Mouse (Mus musculus) ovary, adult 18-20 months (tissue): ENCODE data around the gene Arnt2.

Experiments used
- DNase-seq: peaks from one replicate; pipeline ENCODE4 v3.0.0; 2022; ENCODE audit warnings: low spot score, mixed read lengths

Gene Arnt2

GRCm38 (mm10) chr7:84286526-84287225 lies 123.3 kb downstream of the Arnt2 start:
- no peak for DNase-seq

GRCm38 (mm10) chr7:84285790-84286189 lies 124.2 kb downstream of the Arnt2 start:
- DNase-seq, result no peak

- DNase-seq, result no peak
These were observed 125.0 kb downstream of the Arnt2 start for GRCm38 (mm10) chr7:84284974-84285373.

- no peak for DNase-seq
These were observed 127.7 kb downstream of the Arnt2 start for GRCm38 (mm10) chr7:84282231-84282630.

GRCm38 (mm10) chr7:84279231-84279630 lies 130.7 kb downstream of the Arnt2 start:
- DNase-seq, result no peak

GRCm38 (mm10) chr7:84275312-84275711 lies 134.7 kb downstream of the Arnt2 start:
- DNase-seq, result no peak

GRCm38 (mm10) chr7:84273930-84274329 lies 136.0 kb downstream of the Arnt2 start:
- no peak for DNase-seq

- DNase-seq, result peak; percentile 62
These were observed 137.7 kb downstream of the Arnt2 start for GRCm38 (mm10) chr7:84272206-84272818.

- no peak for DNase-seq
These were observed 138.5 kb downstream of the Arnt2 start for GRCm38 (mm10) chr7:84271429-84271828.

GRCm38 (mm10) chr7:84263466-84263865 lies 146.5 kb downstream of the Arnt2 start:
- DNase-seq, result no peak

- no peak for DNase-seq
These were observed 148.6 kb downstream of the Arnt2 start for GRCm38 (mm10) chr7:84261341-84261740.

- no peak for DNase-seq
These were observed 149.6 kb downstream of the Arnt2 start for GRCm38 (mm10) chr7:84260401-84260800.

- DNase-seq, result no peak
These were observed 150.5 kb downstream of the Arnt2 start for GRCm38 (mm10) chr7:84259309-84259985.

GRCm38 (mm10) chr7:84256661-84257060 lies 153.3 kb downstream of the Arnt2 start:
- DNase-seq, result no peak

GRCm38 (mm10) chr7:84256245-84256644 lies 153.7 kb downstream of the Arnt2 start:
- DNase-seq, result no peak

GRCm38 (mm10) chr7:84254916-84255315 lies 155.1 kb downstream of the Arnt2 start:
- no peak for DNase-seq

GRCm38 (mm10) chr7:84254311-84254710 lies 155.7 kb downstream of the Arnt2 start:
- no peak for DNase-seq

GRCm38 (mm10) chr7:84251667-84252066 lies 158.3 kb downstream of the Arnt2 start:
- DNase-seq, result no peak

GRCm38 (mm10) chr7:84250736-84251135 lies 159.2 kb downstream of the Arnt2 start:
- DNase-seq, result no peak

GRCm38 (mm10) chr7:84249951-84250350 lies 160.0 kb downstream of the Arnt2 start:
- DNase-seq, result no peak

GRCm38 (mm10) chr7:84249381-84249780 lies 160.6 kb downstream of the Arnt2 start:
- no peak for DNase-seq

- no peak for DNase-seq
These were observed 161.9 kb downstream of the Arnt2 start for GRCm38 (mm10) chr7:84247960-84248665.

GRCm38 (mm10) chr7:84246878-84247277 lies 163.1 kb downstream of the Arnt2 start:
- no peak for DNase-seq
